27 mouse cellular contexts compared by ENCODE assay signal in genomic region chr1:37436419-37436818, GRCm38 (mm10). TPM values are rescaled to one million over a fixed set of nuclear protein-coding genes. Genes with fewer than 3 reads are reported as not detected.
DNase-seq lines count a peak whose midpoint lies in the region; ATAC-seq lines count a peak whose summit lies in the region.
"Had no signal": no experiment of that assay in that cellular context is flagged by ENCODE, and none has a peak within 500 bp of the region (broad histone marks: within the 10 kb centered on the region; RNA-seq: fewer than 3 reads in every experiment).

No protein-coding gene starts in this region.

- peak; percentile 60 for DNase-seq in liver
- DNase-seq in thymus, postnatal 14 days: no peak
- DNase-seq in embryo, embryonic 10.5 days (ENCODE audit: low spot score): no peak
- no peak for DNase-seq in embryo, embryonic 9.5 days (ENCODE audit: extremely low spot score)
- DNase-seq: adrenal gland, postnatal 10 days; cerebellum, adult 11 months; cerebellum, adult 9-10 months; gastrocnemius, postnatal 25 days; heart, adult 11 months; kidney, adult 8-10 months; kidney, postnatal 4 days; left cerebral cortex, postnatal 4 days; lung, embryonic 14.5 days; lung, postnatal 36 days; right cerebral cortex, postnatal 14 days; thymus, postnatal 25 days had no signal

- no peak overlapping the region for H3K9ac ChIP-seq in liver, embryonic 15.5 days
- H3K9ac ChIP-seq: forebrain, embryonic 15.5 days; hindbrain, embryonic 15.5 days; lung, embryonic 14.5 days; midbrain, embryonic 13.5 days had no signal

- peak overlapping the region; percentile 35 for H3K27ac ChIP-seq in liver, embryonic 15.5 days (replicated peaks)
- H3K27ac ChIP-seq: forebrain, embryonic 15.5 days; hindbrain, embryonic 15.5 days; kidney, postnatal 0 days; midbrain, embryonic 13.5 days had no signal

- 38% methylated on average over 3 of the region's 3 CpGs for WGBS in liver, embryonic 15.5 days (ENCODE audit: insufficient replicate concordance)

- H3K27me3 ChIP-seq in erythroblast, embryonic 14.5 days (ENCODE audit: control insufficient read depth): no peaks in the 10 kb centered on the region
- no peaks in the 10 kb centered on the region for H3K27me3 ChIP-seq in liver, embryonic 15.5 days
- H3K27me3 ChIP-seq: forebrain, embryonic 15.5 days; hindbrain, embryonic 15.5 days; megakaryocyte, embryonic 14.5 days; midbrain, embryonic 13.5 days; Patski had no signal

- peak overlapping the region; percentile 46 for H3K4me2 ChIP-seq in liver, embryonic 15.5 days
- H3K4me2 ChIP-seq: forebrain, embryonic 15.5 days; heart, embryonic 11.5 days; hindbrain, embryonic 15.5 days; lung, embryonic 14.5 days; midbrain, embryonic 13.5 days had no signal

- peak; percentile 87 for ATAC-seq in liver, embryonic 15.5 days (ENCODE audit: insufficient read depth)
- no peak for ATAC-seq in monocyte, adult 5-6 weeks (replicated peaks; ENCODE audit: insufficient number of reproducible peaks, low FRiP score, low TSS enrichment, poor library complexity, severe bottlenecking)
- ATAC-seq: forebrain, embryonic 15.5 days; inflammation-experienced regulatory T-cells, adult 6 months; midbrain, embryonic 13.5 days; Patski had no signal

- H3K36me3 ChIP-seq in erythroblast, embryonic 14.5 days (ENCODE audit: control insufficient read depth): peaks cover 96% of the 10 kb centered on the region
- H3K36me3 ChIP-seq in liver, embryonic 15.5 days (replicated peaks): peaks cover 79% of the 10 kb centered on the region

- H3K4me1 ChIP-seq in erythroblast, embryonic 14.5 days (ENCODE audit: control insufficient read depth): peaks cover 54% of the 10 kb centered on the region
- peaks cover 32% of the 10 kb centered on the region for H3K4me1 ChIP-seq in liver, embryonic 15.5 days (replicated peaks)

- H3K4me3 ChIP-seq in erythroblast, embryonic 14.5 days (replicated peaks): peak overlapping the region; percentile 6
- no peak overlapping the region; the same call in 1 of the 2 replicates for H3K4me3 ChIP-seq in liver, embryonic 15.5 days (replicated peaks)
- H3K4me3 ChIP-seq: forebrain, embryonic 15.5 days; hindbrain, embryonic 15.5 days; megakaryocyte, embryonic 14.5 days; midbrain, embryonic 13.5 days had no signal

- no peaks in the 10 kb centered on the region for H3K9me3 ChIP-seq in erythroblast, embryonic 14.5 days (ENCODE audit: control insufficient read depth, low read length)
- H3K9me3 ChIP-seq in liver, embryonic 15.5 days (replicated peaks): no peaks in the 10 kb centered on the region
- H3K9me3 ChIP-seq: forebrain, embryonic 15.5 days; hindbrain, embryonic 15.5 days; megakaryocyte, embryonic 14.5 days; midbrain, embryonic 13.5 days had no signal

RNA-seq across cellular contexts. Expression of gene Unc50, which starts 6.5 kb away (rescaled TPM):
- 2.6 and 4.1 TPM in 2 replicates for polyA plus RNA-seq in erythroblast, embryonic 14.5 days (2012)
- polyA plus RNA-seq in liver, embryonic 15.5 days (2015; fragmentation: Nextera tagmentation; extraction: Ambion mirVana): 68.6 and 70.6 TPM in 2 replicates
- total RNA-seq in monocyte, adult 5-6 weeks (2017): 44.4 to 92.7 TPM (median 89.0 TPM) in 3 replicates

RNA-seq across cellular contexts. Expression of gene Coa5, which starts 6.5 kb away (rescaled TPM):
- 0.30 and 0.33 TPM in 2 replicates for polyA plus RNA-seq in erythroblast, embryonic 14.5 days (2012)
- polyA plus RNA-seq in liver, embryonic 15.5 days (2015; fragmentation: Nextera tagmentation; extraction: Ambion mirVana): 25.6 and 26.0 TPM in 2 replicates
- 54.1 to 70.6 TPM (median 66.7 TPM) in 3 replicates for total RNA-seq in monocyte, adult 5-6 weeks (2017)

Comparison
In these comparisons a context has a peak if more than half of its experiments do, and no peak if none do; other contexts are left out.
1. RNA of gene Unc50, which starts 6.5 kb away (polyA plus RNA-seq): 68.6 to 70.6 TPM in liver, embryonic 15.5 days; 2.6 to 4.1 TPM in erythroblast, embryonic 14.5 days; every median in the first group is over 10 times any median in the second.
2. RNA of gene Coa5, which starts 6.5 kb away (polyA plus RNA-seq): 25.6 to 26.0 TPM in liver, embryonic 15.5 days; 0.30 to 0.33 TPM in erythroblast, embryonic 14.5 days; every median in the first group is over 10 times any median in the second.